Mouse (Mus musculus): ENCODE measurements at regions not wholly inside any gene's neighbourhood (a gene's known extent, or its start where the extent isn't known, plus 50 kb on each side); places are given as distances from the start of the nearest gene placed in this dataset.

DNA sequence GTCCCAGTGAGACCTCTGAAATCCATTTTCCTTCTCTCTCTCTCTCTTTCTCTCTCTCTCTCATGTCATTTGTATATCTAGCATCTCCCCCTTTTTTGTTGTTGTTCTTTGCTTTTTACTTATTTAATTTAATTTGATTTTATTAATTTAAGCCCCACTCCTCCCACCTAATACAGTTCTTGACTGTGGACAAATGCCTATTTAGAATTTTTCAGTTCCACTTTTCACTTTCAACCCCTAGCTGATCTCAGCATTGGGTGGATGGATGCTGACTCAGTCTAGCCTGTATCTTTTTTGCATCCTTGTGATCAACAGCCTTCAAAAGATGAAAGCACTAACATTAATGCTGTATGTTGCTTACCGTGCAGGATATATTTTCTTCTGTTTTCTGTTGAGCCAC, 55.5 kb upstream of the Cox7c start:
- no peak overlapping the region for H3K4me3 ChIP-seq (replicated peaks; ENCODE audit: low read depth, low read length)
- no peak for DNase-seq (ENCODE audit: low spot score)
- H3K36me3 ChIP-seq (ENCODE audit: insufficient read depth, low read length), result no peaks in the 10 kb centered on the region
- no peaks in the 10 kb centered on the region for H3K9me3 ChIP-seq (replicated peaks; ENCODE audit: low read length)
- no peak overlapping the region for H3K27ac ChIP-seq
- no peak overlapping the region for H3K4me2 ChIP-seq (ENCODE audit: low read length)
- H3K9ac ChIP-seq (ENCODE audit: low read depth, low read length), result no peak overlapping the region
- no peak for TF ChIP-seq CTCF (IDR thresholded peaks at IDR 0.05; ENCODE audit: low read depth)
- no peak for ATAC-seq (replicated peaks; ENCODE audit: low FRiP score, low read depth)
- no peaks in the 10 kb centered on the region for H3K27me3 ChIP-seq (ENCODE audit: insufficient read depth, low read length)
- WGBS, result 82% methylated on average over 1 of the region's 1 CpGs
- H3K4me1 ChIP-seq (replicated peaks; ENCODE audit: insufficient read depth, low read length), result no peaks in the 10 kb centered on the region

DNA sequence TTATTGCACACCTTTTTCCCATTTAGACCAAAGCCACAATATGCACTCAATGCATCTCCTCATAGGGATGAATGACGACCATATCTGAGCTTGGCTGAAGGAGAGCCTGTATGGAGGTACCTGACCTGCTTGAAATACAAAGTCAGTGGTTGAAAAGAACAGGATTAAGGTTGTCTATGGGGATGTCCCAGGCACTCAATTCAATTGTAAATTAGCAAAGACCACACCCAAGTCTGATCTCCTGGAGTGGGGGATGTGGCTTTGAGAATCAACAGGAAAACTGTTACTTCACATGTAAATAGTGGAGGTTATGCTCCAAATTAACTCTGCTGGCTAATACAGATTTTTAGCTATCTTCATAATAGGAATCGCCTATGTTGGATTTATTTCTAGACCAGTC, 51.1 kb upstream of the Cox7c start:
- Histone ChIP-seq H3K36me3 (ENCODE audit: insufficient read depth, low read length) (no peaks in the 10 kb centered on the region), H3K4me3 (replicated peaks; ENCODE audit: low read depth, low read length) (no peak overlapping the region), H3K4me2 (ENCODE audit: low read length) (no peak overlapping the region), H3K27me3 (ENCODE audit: insufficient read depth, low read length) (no peaks in the 10 kb centered on the region), H3K27ac (no peak overlapping the region), H3K4me1 (replicated peaks; ENCODE audit: insufficient read depth, low read length) (no peaks in the 10 kb centered on the region), H3K9ac (ENCODE audit: low read depth, low read length) (no peak overlapping the region), H3K9me3 (replicated peaks; ENCODE audit: low read length) (no peaks in the 10 kb centered on the region)
- no peak for ATAC-seq (replicated peaks; ENCODE audit: low FRiP score, low read depth)
- 40% methylated on average over 2 of the region's 2 CpGs for WGBS
- no peak for DNase-seq (ENCODE audit: low spot score)
- TF ChIP-seq CTCF (IDR thresholded peaks at IDR 0.05; ENCODE audit: low read depth), result no peak

DNA sequence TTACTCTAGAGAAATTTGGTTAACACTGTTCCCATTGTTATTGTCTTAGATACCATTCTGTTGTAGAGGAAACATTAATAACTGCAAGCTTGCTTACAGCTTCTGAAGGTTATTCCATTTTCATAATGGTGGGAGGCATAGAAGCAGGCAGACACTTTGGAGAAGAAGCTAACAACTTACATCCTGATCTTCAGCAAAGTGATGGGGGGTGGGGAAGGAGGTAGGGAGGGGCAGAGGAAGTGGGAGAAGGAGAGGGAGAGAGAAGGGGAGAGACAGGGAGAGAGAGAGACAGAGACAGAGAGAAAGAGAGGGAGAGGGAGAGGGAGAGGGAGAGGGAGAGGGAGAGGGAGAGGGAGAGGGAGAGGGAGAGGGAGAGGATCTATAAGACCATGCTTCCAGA, 50.6 kb upstream of the Cox7c start:
- H3K4me3 ChIP-seq (replicated peaks; ENCODE audit: low read depth, low read length), result no peak overlapping the region
- H3K27me3 ChIP-seq (ENCODE audit: insufficient read depth, low read length), result no peaks in the 10 kb centered on the region
- H3K27ac ChIP-seq, result no peak overlapping the region
- no peak overlapping the region for H3K4me2 ChIP-seq (ENCODE audit: low read length)
- DNase-seq (ENCODE audit: low spot score), result no peak
- no peaks in the 10 kb centered on the region for H3K36me3 ChIP-seq (ENCODE audit: insufficient read depth, low read length)
- ATAC-seq (replicated peaks; ENCODE audit: low FRiP score, low read depth), result no peak
- H3K9me3 ChIP-seq (replicated peaks; ENCODE audit: low read length), result no peaks in the 10 kb centered on the region
- H3K9ac ChIP-seq (ENCODE audit: low read depth, low read length), result no peak overlapping the region
- H3K4me1 ChIP-seq (replicated peaks; ENCODE audit: insufficient read depth, low read length), result no peaks in the 10 kb centered on the region
- TF ChIP-seq CTCF (IDR thresholded peaks at IDR 0.05; ENCODE audit: low read depth), result no peak

Measured in kidney, postnatal 0 days (tissue).